Mouse (Mus musculus) adrenal gland (tissue): Measurements from ENCODE around the gene Zbtb20.

Experiments
- intact Hi-C: fragments of 180-260 bp; cut with DNase I; formaldehyde crosslinking; loops from one replicate; pipeline ENCODE4 v1.15.1; 2025

Zbtb20 gene

DNA sequence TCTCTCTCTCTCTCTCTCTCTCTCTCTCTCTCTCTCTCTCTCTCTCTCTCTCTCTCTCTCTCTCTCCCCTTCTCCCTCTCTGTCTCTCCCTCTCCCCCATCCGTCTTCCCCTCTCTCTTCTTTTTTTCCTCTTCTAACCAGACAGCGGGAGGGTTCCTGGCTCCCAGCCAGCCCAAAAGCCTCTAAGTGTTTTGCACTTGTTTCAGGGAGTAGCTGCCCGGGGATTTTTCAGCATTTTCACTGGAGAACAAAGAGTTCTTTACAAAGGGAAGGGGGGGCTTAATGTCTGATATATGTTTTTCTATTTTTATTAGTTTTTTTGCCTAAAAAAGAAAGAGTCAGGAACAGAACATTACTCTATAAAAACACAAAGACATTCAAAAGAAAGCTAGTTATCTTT lies 628.5 kb downstream of the Zbtb20 start:
- intact Hi-C loops: loop anchor here (5.0 kb wide), 1 partner anchor 47 kb away; no protein-coding TSS in a partner anchor

DNA sequence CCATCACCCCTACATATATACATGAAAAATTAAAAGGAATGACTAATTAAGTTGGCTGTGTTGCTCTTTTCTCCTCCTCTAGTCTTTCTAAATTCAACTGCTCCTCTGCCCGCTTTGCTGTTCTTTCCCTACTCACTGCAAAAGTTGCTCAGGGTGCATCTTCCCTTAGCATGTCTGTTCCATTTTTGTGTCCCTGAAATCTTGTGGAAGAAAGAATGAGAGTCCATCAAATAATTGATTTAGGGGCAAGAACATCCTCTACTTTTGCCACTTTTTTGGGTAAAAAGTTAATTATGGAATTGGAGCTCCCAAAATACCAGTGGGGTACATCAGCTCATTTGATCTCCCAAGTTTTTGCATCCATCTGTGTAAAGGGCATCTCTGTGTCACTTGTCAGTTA lies 628.9 kb downstream of the Zbtb20 start:
- intact Hi-C loops: loop anchor here (5.0 kb wide), 1 partner anchor 47 kb away; no protein-coding TSS in a partner anchor

- intact Hi-C loops: no loop called here
Observed at GRCm38 (mm10) chr16:43505314-43505950, 629.8 kb downstream of the Zbtb20 start.

DNA sequence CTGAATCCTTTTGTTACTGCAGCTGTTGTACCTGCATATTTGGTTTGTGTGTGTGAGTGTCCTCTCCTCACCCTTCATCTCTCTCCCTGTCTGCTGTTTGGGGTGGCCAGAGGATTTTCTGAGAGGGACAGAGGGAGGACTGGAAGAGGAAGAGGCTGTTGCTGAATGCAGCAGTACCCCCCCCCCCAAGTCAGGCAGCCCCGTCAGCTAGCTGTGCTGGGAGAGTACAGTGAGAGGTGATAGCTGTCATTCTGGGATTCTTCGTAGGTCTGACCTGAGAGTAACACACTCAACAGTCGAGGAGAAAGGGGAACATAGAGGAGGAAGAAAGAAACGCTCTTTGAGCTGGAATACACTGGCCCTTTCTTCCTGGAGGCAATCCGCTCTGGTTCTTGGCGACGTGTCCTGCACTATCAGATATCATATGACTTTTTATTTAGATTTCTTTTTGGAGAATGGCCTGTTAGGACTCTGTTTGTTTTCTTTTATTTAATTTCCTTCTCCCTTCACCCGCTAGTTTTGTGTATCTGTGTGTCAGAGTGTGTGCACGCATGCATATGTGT lies 630.6 kb downstream of the Zbtb20 start:
- intact Hi-C loops: no loop called here

GRCm38 (mm10) chr16:43506771-43507405 lies 631.2 kb downstream of the Zbtb20 start:
- intact Hi-C loops: no loop called here

DNA sequence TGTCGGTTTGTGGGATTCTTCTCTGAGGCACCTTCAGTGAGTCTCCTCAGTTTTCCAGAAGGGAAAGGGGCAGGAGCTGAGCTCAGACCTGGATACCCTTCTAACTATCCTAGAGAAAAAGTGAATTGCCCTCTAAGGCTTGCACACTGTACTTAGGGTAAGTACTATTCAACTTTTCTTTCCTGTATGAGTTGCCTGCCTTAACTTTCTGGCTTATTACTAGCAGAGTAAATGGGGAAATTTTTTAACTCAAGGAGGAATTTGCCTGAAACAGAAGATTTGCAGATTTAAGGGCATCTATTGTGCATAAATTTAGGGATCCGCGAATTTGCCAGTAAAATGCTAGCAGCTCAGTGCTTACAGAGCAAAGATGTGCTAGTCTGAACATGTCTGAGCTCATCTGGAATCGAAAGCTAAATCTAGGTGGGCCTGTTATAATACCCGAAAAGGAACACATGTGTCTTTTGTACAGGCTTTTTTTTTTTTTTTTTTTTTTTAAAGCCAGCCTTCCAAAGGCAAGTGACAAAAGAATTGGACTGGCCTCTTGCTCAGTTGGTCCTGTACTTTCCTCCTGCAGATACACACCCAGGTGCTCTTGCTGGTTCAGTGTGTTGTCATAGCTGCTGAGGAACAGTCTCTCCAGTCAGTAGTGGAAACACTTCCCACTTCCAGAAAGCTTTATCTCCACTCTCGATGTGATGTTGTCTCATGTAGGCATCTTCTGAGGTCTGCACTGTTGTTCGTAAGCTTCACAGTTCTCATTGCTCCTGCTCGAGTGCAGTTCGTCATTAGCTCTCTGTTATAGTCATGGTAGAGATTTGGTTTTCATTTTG lies 632.7 kb downstream of the Zbtb20 start:
- intact Hi-C loops: no loop called here

- intact Hi-C loops: no loop called here
Observed at GRCm38 (mm10) chr16:43510516-43510915, 634.8 kb downstream of the Zbtb20 start.

DNA sequence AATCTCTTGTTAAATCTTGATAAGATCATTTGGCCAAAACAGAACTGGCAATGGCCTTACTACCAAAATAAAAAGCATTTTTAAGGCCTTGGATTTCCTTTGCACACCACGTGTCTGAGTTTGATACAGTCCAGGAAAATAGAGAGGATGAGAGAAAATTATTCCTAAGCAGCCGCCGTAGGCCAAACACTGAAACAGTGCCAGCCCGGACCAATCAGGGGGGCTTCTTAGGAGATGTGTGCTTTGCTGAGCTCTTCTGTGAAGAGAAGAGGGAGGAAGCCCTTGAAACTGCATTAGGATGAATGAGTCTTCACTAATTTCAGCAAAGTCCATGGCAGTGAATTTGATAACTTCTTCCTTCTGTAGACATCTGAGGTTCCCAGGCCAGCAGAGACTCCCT lies 635.9 kb downstream of the Zbtb20 start:
- intact Hi-C loops: no loop called here

DNA sequence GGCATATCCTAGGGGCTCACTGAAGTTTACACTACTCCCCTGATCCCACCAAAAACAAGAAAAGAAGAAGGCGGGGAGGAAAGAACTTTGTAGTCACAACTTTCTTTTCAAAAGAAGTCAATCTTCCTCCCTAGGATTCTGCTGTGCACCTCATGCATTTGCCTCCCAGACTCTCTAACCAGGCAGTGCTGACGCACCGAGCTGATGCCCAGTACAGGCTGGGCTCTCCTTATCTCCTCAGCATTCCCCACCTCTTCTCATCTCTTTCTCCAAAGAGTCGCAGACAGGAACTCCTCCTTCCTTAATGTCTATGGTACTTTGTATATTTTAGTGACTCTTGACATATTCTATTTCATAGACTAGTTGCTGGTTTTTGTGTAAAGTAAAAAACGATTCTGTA lies 638.3 kb downstream of the Zbtb20 start:
- intact Hi-C loops: no loop called here

- intact Hi-C loops: no loop called here
Observed at GRCm38 (mm10) chr16:43515538-43515937, 639.9 kb downstream of the Zbtb20 start.

- intact Hi-C loops: no loop called here
Observed at GRCm38 (mm10) chr16:43520274-43520673, 644.6 kb downstream of the Zbtb20 start.

GRCm38 (mm10) chr16:43522482-43522881 lies 646.8 kb downstream of the Zbtb20 start:
- intact Hi-C loops: no loop called here

DNA sequence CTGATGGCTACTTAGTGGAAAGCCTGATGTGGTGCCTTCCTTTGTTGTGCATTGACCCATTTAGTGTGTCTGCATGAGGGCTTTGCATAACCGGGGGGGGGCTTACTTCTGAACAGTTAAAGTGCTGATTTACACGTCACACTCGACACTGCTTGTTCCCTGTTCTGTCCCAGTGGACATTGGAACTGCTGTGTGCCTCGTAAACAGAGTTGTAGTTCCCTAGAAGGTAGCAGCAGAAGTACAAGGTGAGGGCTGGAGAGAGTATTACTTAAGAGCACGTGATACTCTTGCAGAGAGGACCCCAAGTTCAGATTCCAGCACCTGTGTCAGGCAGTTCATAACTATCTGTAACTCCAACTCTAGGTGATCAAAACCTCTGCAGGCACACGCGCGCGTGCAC lies 648.5 kb downstream of the Zbtb20 start:
- intact Hi-C loops: no loop called here

DNA sequence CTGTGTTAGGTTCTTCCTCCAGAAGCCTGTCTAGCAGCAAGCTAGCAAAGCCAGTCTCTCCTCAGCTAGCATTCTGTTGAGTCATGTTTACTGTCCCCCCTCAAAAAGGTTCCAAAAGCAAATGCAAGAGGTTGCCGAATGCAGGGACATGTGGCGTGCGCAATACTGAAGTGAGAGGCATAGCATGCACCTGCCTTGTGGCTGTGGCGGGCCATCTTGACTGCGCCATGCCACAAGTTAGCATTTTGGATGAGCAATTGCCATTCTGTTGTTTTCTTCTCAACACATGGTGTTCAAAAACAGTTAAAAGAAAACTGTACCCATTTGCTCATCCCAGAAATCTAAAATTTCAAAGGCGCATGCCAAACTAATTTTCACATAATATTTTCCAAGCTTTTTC lies 649.9 kb downstream of the Zbtb20 start:
- intact Hi-C loops: no loop called here

- intact Hi-C loops: no loop called here
Observed at GRCm38 (mm10) chr16:43528300-43528699, 652.6 kb downstream of the Zbtb20 start.

- intact Hi-C loops: loop anchor here (10.0 kb wide), 1 partner anchor 67 kb away; no protein-coding TSS in a partner anchor
Observed at GRCm38 (mm10) chr16:43531328-43531727, 655.6 kb downstream of the Zbtb20 start.

DNA sequence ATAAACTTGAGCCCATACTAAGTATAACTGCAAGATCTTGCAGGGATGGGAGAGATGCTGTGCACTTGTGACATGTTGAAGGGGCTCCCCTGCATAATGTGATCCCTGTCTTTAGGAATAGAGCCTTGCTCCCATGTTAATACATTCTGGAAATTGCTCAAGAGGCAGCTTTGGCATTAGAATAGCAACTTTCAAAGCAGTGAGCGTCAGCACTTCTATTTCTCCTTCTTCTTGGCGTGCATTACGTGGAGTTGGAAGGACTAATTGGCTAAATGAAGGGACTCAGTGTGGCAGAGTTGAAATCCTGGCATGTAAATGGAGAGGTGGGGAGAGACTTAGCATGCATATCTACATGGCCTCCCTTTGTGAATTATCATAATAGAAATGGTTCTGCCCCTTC lies 658.4 kb downstream of the Zbtb20 start:
- intact Hi-C loops: loop anchor here (10.0 kb wide), 1 partner anchor 69 kb away; no protein-coding TSS in a partner anchor

DNA sequence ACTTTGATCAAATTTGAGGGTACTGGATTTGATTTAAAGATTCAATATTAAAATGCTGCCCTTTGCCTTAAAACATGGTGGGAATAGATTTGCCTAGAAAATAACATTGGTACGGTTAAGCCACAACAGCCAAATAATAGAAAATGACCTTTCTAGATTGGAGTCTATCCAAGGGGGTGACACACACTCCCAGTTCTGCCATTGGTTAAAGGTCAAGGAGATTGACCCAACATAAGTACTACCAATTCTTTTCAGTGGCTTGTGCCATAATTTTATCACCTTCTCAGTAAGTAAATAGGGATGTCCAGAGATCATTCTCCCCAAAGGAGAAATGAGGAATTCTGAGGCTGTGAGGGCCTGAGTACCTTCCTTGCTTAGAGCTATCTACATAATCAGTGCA lies 660.2 kb downstream of the Zbtb20 start:
- intact Hi-C loops: loop anchor here (5.0 to 10.0 kb wide), 2 partner anchors 36 to 71 kb away; no protein-coding TSS in a partner anchor

DNA sequence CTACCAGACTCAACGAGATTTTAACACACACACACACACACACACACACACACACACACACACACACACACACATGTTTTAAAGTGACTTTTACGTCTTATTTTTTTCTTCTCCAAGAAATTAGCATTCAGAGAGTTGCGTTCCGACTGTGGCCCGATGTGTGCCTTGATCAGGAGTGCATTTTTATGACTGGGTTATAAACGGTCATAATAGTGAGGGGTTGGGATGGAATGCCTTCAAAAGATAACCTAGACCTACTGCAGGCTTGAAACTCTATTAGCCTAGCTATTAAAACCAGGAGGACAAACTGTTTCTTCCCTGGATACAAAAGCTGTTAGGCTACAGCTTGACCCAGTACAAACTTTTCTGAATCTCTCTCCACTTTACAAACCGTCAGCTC lies 661.5 kb downstream of the Zbtb20 start:
- intact Hi-C loops: loop anchor here (5.0 to 10.0 kb wide), 2 partner anchors 35 to 72 kb away; no protein-coding TSS in a partner anchor

DNA sequence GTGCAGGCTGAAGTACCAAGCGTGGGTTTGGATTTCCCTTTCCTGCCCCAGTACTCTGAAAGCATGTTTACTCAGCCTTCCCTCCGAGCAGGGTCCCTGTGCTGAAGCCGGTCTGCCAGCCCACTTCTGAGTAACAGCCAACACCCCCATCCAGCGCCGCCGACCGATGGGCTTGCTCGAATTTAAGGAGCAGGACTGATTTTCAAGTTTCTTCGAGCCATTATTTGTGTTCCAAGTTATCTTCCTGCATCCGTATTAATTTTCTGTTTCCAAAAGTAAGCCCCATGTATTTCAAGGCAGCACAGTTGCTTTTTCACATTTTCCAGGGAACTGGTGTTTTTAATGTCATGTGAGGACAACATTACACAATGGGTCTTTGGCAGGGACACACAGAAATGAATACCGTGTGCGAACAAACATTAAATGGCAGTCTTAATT lies 664.0 kb downstream of the Zbtb20 start:
- intact Hi-C loops: loop anchor here (5.0 to 10.0 kb wide), 2 partner anchors 33 to 75 kb away; no protein-coding TSS in a partner anchor

DNA sequence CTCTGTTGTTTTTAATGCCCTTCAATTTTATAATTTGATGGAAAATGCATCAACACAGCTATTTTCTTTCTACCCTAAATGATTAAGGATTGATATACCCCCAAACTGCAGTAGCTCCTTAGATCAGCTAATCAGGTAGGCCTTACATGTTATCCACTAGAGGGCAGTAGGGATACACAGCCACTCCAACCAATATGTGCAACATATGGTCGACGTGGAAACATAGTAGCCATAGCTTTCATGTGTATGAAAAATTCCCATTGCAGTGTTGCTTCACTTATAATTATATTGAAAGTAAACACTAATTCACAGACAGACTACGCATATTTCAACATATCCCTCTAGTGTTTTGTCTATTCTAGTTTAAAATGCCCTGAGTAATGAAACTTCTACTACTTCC lies 664.4 kb downstream of the Zbtb20 start:
- intact Hi-C loops: no loop called here
